Mouse (Mus musculus): ENCODE measurements around the gene Sbk1. TPM values are rescaled to one million over a fixed set of nuclear protein-coding genes. Genes with fewer than 3 reads are reported as not detected.

Gene Sbk1
- polyA plus RNA-seq (2015; fragmentation: Nextera tagmentation; extraction: Ambion mirVana): 3.2 and 3.4 TPM in 2 replicates

GRCm38 (mm10) chr7:126271712-126272683 is at the start of gene Sbk1:
Gene Sbk1 (plus strand): TSS chr7:126272619.

Other genes starting within 250 kb of the Sbk1 start
- 0.07 TPM in 1 of 2 replicates, not detected in the other for gene Gsg1l, start 190.2 kb upstream of the Sbk1 start, polyA plus RNA-seq (2015; fragmentation: Nextera tagmentation; extraction: Ambion mirVana)
- gene Xpo6, start 72.1 kb upstream of the Sbk1 start, polyA plus RNA-seq (2015; fragmentation: Nextera tagmentation; extraction: Ambion mirVana): 31.7 and 34.9 TPM in 2 replicates
- gene Lat, start 97.0 kb downstream of the Sbk1 start, polyA plus RNA-seq (2015; fragmentation: Nextera tagmentation; extraction: Ambion mirVana): 9.4 and 11.6 TPM in 2 replicates
- 16.6 and 23.1 TPM in 2 replicates for gene Spns1, start 104.8 kb downstream of the Sbk1 start, polyA plus RNA-seq (2015; fragmentation: Nextera tagmentation; extraction: Ambion mirVana)
- gene Nfatc2ip, start 124.1 kb downstream of the Sbk1 start, polyA plus RNA-seq (2015; fragmentation: Nextera tagmentation; extraction: Ambion mirVana): 4.6 and 5.0 TPM in 2 replicates
- 13.1 and 17.5 TPM in 2 replicates for gene Cd19, start 142.3 kb downstream of the Sbk1 start, polyA plus RNA-seq (2015; fragmentation: Nextera tagmentation; extraction: Ambion mirVana)
- 9.6 and 14.7 TPM in 2 replicates for gene Rabep2, start 156.1 kb downstream of the Sbk1 start, polyA plus RNA-seq (2015; fragmentation: Nextera tagmentation; extraction: Ambion mirVana)
- 0.54 and 0.86 TPM in 2 replicates for gene Atp2a1, start 190.5 kb downstream of the Sbk1 start, polyA plus RNA-seq (2015; fragmentation: Nextera tagmentation; extraction: Ambion mirVana)
- gene Sh2b1, start 202.8 kb downstream of the Sbk1 start, polyA plus RNA-seq (2015; fragmentation: Nextera tagmentation; extraction: Ambion mirVana): 14.4 and 17.8 TPM in 2 replicates
- gene Tufm, start 214.7 kb downstream of the Sbk1 start, polyA plus RNA-seq (2015; fragmentation: Nextera tagmentation; extraction: Ambion mirVana): 56.1 and 56.4 TPM in 2 replicates
- 25.9 and 26.0 TPM in 2 replicates for gene Atxn2l, start 230.8 kb downstream of the Sbk1 start, polyA plus RNA-seq (2015; fragmentation: Nextera tagmentation; extraction: Ambion mirVana)

Measured in spleen, postnatal 0 days (tissue).